ENCODE assay signal across 14 mouse cellular contexts in genomic region chr4:43116249-43116648, GRCm38 (mm10).
"Had no signal": no experiment of that assay in that cellular context is flagged by ENCODE, and none has a peak within 500 bp of the region (broad histone marks: within the 10 kb centered on the region; RNA-seq: fewer than 3 reads in every experiment).

No protein-coding gene starts in this region.

- ATAC-seq: liver, postnatal 0 days; midbrain, embryonic 15.5 days had no signal

- H3K4me2 ChIP-seq: lung, embryonic 14.5 days; midbrain, embryonic 12.5 days; midbrain, embryonic 15.5 days; neural tube, embryonic 12.5 days; stomach, embryonic 15.5 days had no signal

- H3K4me1 ChIP-seq: midbrain, embryonic 10.5 days; midbrain, embryonic 12.5 days; midbrain, embryonic 15.5 days; neural tube, embryonic 12.5 days; stomach, embryonic 15.5 days had no signal

- H3K36me3 ChIP-seq: midbrain, embryonic 10.5 days; midbrain, embryonic 12.5 days; midbrain, embryonic 15.5 days; neural tube, embryonic 12.5 days; stomach, embryonic 15.5 days had no signal

- H3K4me3 ChIP-seq: midbrain, embryonic 10.5 days; midbrain, embryonic 12.5 days; midbrain, embryonic 15.5 days; neural tube, embryonic 12.5 days; stomach, embryonic 15.5 days had no signal

- H3K27me3 ChIP-seq: midbrain, embryonic 12.5 days; midbrain, embryonic 15.5 days; neural tube, embryonic 12.5 days; stomach, embryonic 15.5 days had no signal

- H3K9ac ChIP-seq: liver, postnatal 0 days; lung, embryonic 14.5 days; midbrain, embryonic 12.5 days; midbrain, embryonic 15.5 days; neural tube, embryonic 12.5 days; stomach, embryonic 15.5 days had no signal

- H3K27ac ChIP-seq: midbrain, embryonic 10.5 days; midbrain, embryonic 12.5 days; midbrain, embryonic 15.5 days; neural tube, embryonic 12.5 days; stomach, embryonic 15.5 days; stomach, postnatal 0 days had no signal

- H3K9me3 ChIP-seq: midbrain, embryonic 10.5 days; midbrain, embryonic 12.5 days; midbrain, embryonic 15.5 days; neural tube, embryonic 12.5 days; stomach, embryonic 15.5 days had no signal

- DNase-seq: liver, postnatal 0 days; lung, embryonic 14.5 days; lung, postnatal 10 days; lung, postnatal 4 days; right cerebral cortex, postnatal 14 days; thymus, adult 2 months; thymus, postnatal 25 days; thymus, postnatal 4 days had no signal
